Mouse (Mus musculus) brain, embryonic 14.5 days (tissue): Measurements from ENCODE around the gene LTO1.

ENCODE experiments used
- CTCF ChIP-seq: fragments of 200-500 bp; IDR thresholded peaks from 2 replicates; pipeline ENCODE4 v1.5.1; 2012; ENCODE audit warnings: inconsistent platforms, mild to moderate bottlenecking, moderate library complexity, borderline replicate concordance; ENCODE audit not compliant: insufficient read depth, insufficient read length; ENCODE audit errors: extremely low read depth
- POLR2A ChIP-seq: fragments of 200-500 bp; IDR thresholded peaks from 2 replicates; pipeline ENCODE4 v1.6.1; 2012; ENCODE audit warnings: mild to moderate bottlenecking, inconsistent platforms, borderline replicate concordance; ENCODE audit not compliant: poor library complexity, insufficient read depth, insufficient read length, severe bottlenecking; ENCODE audit errors: extremely low read depth

DNA sequence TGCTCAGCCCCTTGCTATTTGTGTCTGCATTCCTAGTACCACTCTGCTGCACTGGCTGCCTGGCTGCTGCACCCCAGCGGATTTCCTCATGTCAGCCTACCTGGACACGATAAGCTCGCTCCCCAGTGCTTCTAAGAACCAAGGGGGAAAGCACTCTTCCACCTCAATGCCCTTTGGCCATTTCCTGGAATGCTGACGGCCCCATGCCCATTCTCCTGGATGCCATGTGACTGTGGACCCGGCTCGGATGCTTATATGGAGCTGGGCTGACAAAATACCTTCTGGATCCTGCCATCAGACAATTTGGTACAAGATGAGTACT is 13.9 kb downstream of the LTO1 start:
- TF ChIP-seq CTCF (no peak), POLR2A (no peak)
